Mouse (Mus musculus): ENCODE data around the gene Dscaml1. TPM values are rescaled to one million over a fixed set of nuclear protein-coding genes. Genes with fewer than 3 reads are reported as not detected.

Dscaml1 gene
- total and polyA plus RNA-seq, 2 experiments from 2014 or later: 10.5 to 47.4 TPM

DNA sequence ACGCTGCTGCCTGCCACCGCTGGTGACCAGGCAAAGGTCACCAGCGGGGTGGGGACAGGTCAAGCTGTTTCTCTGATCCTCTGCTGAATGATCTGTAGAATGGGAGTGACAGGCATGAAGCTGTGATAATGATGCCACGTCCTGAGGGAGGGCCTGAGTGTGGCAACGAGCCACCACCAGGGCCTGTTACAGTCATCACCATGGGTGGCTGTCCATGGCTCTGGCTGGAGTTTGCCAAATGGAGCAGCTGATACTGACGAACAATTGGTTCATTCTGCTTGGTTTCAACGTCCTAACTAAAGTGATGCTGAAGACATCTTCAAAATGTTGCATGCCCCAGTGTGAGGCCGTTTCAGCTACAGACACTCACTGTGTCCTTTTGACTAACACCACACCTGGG lies 8.2 kb upstream of the Dscaml1 start:
- no peak overlapping the region for H3K4me3 ChIP-seq (ENCODE audit: low read length)
- H3K27ac ChIP-seq: no peak overlapping the region
- ATAC-seq: no peak
- H3K27me3 ChIP-seq (ENCODE audit: insufficient read depth, low read length): no peaks in the 10 kb centered on the region
- no peaks in the 10 kb centered on the region for H3K36me3 ChIP-seq (ENCODE audit: insufficient read depth, low read length)
- no peaks in the 10 kb centered on the region for H3K9me3 ChIP-seq (ENCODE audit: low read length)
- H3K4me1 ChIP-seq (ENCODE audit: insufficient read depth, low read length): no peaks in the 10 kb centered on the region
- no peak for TF ChIP-seq CTCF (IDR thresholded peaks at IDR 0.05; ENCODE audit: low read depth)
- DNase-seq (ENCODE audit: low spot score): no peak
- no peak overlapping the region for H3K4me2 ChIP-seq (ENCODE audit: low read depth, low read length)
- no peak overlapping the region for H3K9ac ChIP-seq (replicated peaks; ENCODE audit: low read length)
- WGBS: 37% methylated on average over 8 of the region's 8 CpGs

DNA sequence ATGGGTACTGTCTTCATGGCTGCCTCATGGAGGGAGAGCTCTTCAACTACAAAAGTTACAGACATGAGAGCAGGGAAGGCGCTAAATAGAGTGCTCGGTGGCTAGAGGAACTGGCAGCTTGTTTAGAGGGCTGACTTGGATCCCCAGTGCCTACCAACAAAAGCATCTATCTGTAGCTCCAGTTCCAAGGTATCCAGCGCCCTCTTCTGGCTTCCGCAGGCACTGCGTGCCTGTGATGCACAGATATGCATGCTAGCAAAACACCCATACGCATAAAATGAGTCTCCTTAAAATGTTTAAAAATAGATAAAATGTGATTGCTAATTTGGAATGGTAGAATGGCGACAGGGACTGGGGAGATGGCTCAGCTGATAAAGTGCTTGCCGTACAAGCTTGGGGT lies 5.2 kb upstream of the Dscaml1 start:
- ATAC-seq (no peak), DNase-seq (ENCODE audit: low spot score) (peak; percentile 59)
- WGBS: 63% methylated on average over 8 of the region's 8 CpGs
- Histone ChIP-seq H3K4me3 (ENCODE audit: low read length) (no peak overlapping the region), H3K27me3 (ENCODE audit: insufficient read depth, low read length) (no peaks in the 10 kb centered on the region), H3K9ac (replicated peaks; ENCODE audit: low read length) (no peak overlapping the region), H3K9me3 (ENCODE audit: low read length) (no peaks in the 10 kb centered on the region), H3K4me2 (ENCODE audit: low read depth, low read length) (no peak overlapping the region), H3K27ac (no peak overlapping the region), H3K36me3 (ENCODE audit: insufficient read depth, low read length) (no peaks in the 10 kb centered on the region), H3K4me1 (ENCODE audit: insufficient read depth, low read length) (no peaks in the 10 kb centered on the region)
- TF ChIP-seq CTCF (IDR thresholded peaks at IDR 0.05; ENCODE audit: low read depth): peak; percentile 65

DNA sequence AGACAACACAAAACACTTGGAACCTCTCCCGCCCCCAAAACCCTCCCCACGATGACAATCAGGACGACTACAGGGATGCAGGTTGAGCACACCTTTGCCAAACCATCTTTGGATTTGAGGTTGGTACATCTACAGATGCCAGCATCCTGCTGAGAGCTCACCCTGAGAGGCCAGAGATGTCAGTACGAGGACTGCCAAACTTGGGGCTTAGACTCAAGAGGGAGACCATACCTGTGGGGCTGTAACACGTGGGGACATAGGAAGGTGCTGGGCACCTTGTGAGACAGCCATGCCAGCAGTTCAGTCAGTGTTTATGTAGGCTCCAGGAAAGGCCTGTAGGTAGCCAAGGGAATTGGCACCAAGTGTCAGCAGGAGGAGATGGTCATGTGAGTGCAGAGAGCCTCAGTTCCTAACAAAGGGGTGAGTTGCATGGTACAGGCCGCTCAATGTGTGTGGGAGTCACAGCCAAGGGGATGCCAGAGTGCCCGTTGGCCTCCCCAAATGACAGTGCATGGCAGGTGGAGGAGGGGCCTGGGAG lies 3.6 kb upstream of the Dscaml1 start:
- H3K9me3 ChIP-seq (ENCODE audit: low read length): no peaks in the 10 kb centered on the region
- TF ChIP-seq CTCF (IDR thresholded peaks at IDR 0.05; ENCODE audit: low read depth): no peak
- DNase-seq (ENCODE audit: low spot score): no peak

DNA sequence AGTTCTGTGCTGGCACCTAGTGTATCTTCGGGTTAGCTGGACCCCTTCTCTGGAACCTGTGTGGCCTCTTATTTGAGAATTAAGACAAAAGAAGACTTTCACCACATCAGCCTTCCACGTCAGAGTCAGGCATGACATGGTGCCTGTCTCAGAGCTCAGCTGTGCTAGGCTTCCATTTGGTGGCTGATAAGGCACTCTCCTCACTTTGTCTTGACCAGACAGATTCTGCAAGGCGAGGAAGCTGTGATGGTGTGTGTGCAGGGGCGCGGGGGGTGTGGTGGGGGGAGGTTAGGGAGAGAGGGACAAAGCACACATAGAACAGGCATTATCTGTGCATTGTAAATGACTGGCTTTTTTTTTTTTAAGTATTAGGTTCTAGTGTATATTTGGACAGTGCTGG lies 3.0 kb downstream of the Dscaml1 start:
- Histone ChIP-seq H3K4me1 (ENCODE audit: insufficient read depth, low read length) (peaks cover 18% of the 10 kb centered on the region; the same call in 1 of the 2 replicates), H3K36me3 (ENCODE audit: insufficient read depth, low read length) (no peaks in the 10 kb centered on the region), H3K27ac (no peak overlapping the region), H3K4me2 (ENCODE audit: low read depth, low read length) (peak overlapping the region; percentile 86), H3K9me3 (ENCODE audit: low read length) (no peaks in the 10 kb centered on the region), H3K9ac (replicated peaks; ENCODE audit: low read length) (no peak overlapping the region), H3K27me3 (ENCODE audit: insufficient read depth, low read length) (no peaks in the 10 kb centered on the region; the same call in 1 of the 2 replicates), H3K4me3 (ENCODE audit: low read length) (0 out of 2 replicates have a peak overlapping the region, but pooled peaks have one; percentile 63)
- TF ChIP-seq CTCF (IDR thresholded peaks at IDR 0.05; ENCODE audit: low read depth): no peak
- DNase-seq (ENCODE audit: low spot score): no peak
- no peak for ATAC-seq
- 33% methylated on average over 5 of the region's 5 CpGs for WGBS

More for the DNA sequence above, 3.6 kb upstream of the Dscaml1 start:
- H3K4me3 ChIP-seq (ENCODE audit: low read length): no peak overlapping the region
- H3K36me3 ChIP-seq (ENCODE audit: insufficient read depth, low read length): no peaks in the 10 kb centered on the region
- H3K9ac ChIP-seq (replicated peaks; ENCODE audit: low read length): no peak overlapping the region
- H3K4me1 ChIP-seq (ENCODE audit: insufficient read depth, low read length): no peaks in the 10 kb centered on the region
- H3K4me2 ChIP-seq (ENCODE audit: low read depth, low read length): no peak overlapping the region
- 70% methylated on average over 7 of the region's 7 CpGs for WGBS
- H3K27ac ChIP-seq: no peak overlapping the region
- ATAC-seq: no peak
- no peaks in the 10 kb centered on the region for H3K27me3 ChIP-seq (ENCODE audit: insufficient read depth, low read length)

- no peaks in the 10 kb centered on the region; the same call in 1 of the 2 replicates for H3K27me3 ChIP-seq (ENCODE audit: insufficient read depth, low read length)
- H3K9ac ChIP-seq (replicated peaks; ENCODE audit: low read length): peak overlapping the region; percentile 70
- TF ChIP-seq CTCF (IDR thresholded peaks at IDR 0.05; ENCODE audit: low read depth): no peak
- H3K4me2 ChIP-seq (ENCODE audit: low read depth, low read length): peak overlapping the region; percentile 86
- H3K27ac ChIP-seq: peak overlapping the region; percentile 74
- H3K36me3 ChIP-seq (ENCODE audit: insufficient read depth, low read length): no peaks in the 10 kb centered on the region
- peak; percentile 48 for ATAC-seq
- WGBS: 2% methylated on average over 53 of the region's 54 CpGs
- peak overlapping the region; percentile 63 for H3K4me3 ChIP-seq (ENCODE audit: low read length)
- peak; percentile 61 for DNase-seq (ENCODE audit: low spot score)
- H3K9me3 ChIP-seq (ENCODE audit: low read length): no peaks in the 10 kb centered on the region
- H3K4me1 ChIP-seq (ENCODE audit: insufficient read depth, low read length): peaks cover 22% of the 10 kb centered on the region; the same call in 1 of the 2 replicates
These were observed 3.7 kb downstream of the Dscaml1 start for GRCm38 (mm10) chr9:45429951-45430697.

GRCm38 (mm10) chr9:45430698-45430959 lies 4.2 kb downstream of the Dscaml1 start:
- ATAC-seq (0 out of 2 replicates have a peak, but pooled peaks have one; percentile 5), DNase-seq (ENCODE audit: low spot score) (no peak)
- H3K27ac ChIP-seq: peak overlapping the region; percentile 74; the same call in 1 of the 2 replicates
- H3K9ac ChIP-seq (replicated peaks; ENCODE audit: low read length): peak overlapping the region; percentile 70
- H3K36me3 ChIP-seq (ENCODE audit: insufficient read depth, low read length): no peaks in the 10 kb centered on the region
- WGBS: under 1% methylated on average over 15 of the region's 17 CpGs
- H3K27me3 ChIP-seq (ENCODE audit: insufficient read depth, low read length): no peaks in the 10 kb centered on the region; the same call in 1 of the 2 replicates
- H3K4me1 ChIP-seq (ENCODE audit: insufficient read depth, low read length): peaks cover 27% of the 10 kb centered on the region; the same call in 1 of the 2 replicates
- no peaks in the 10 kb centered on the region for H3K9me3 ChIP-seq (ENCODE audit: low read length)
- H3K4me3 ChIP-seq (ENCODE audit: low read length): peak overlapping the region; percentile 63
- no peak for TF ChIP-seq CTCF (IDR thresholded peaks at IDR 0.05; ENCODE audit: low read depth)
- H3K4me2 ChIP-seq (ENCODE audit: low read depth, low read length): peak overlapping the region; percentile 86

GRCm38 (mm10) chr9:45431150-45431549 lies 4.7 kb downstream of the Dscaml1 start:
- DNase-seq (ENCODE audit: low spot score): no peak
- Histone ChIP-seq H3K9me3 (ENCODE audit: low read length) (no peaks in the 10 kb centered on the region), H3K4me1 (ENCODE audit: insufficient read depth, low read length) (peaks cover 33% of the 10 kb centered on the region), H3K4me3 (ENCODE audit: low read length) (peak overlapping the region; percentile 63), H3K36me3 (ENCODE audit: insufficient read depth, low read length) (no peaks in the 10 kb centered on the region), H3K27ac (peak overlapping the region; percentile 74; the same call in 1 of the 2 replicates), H3K4me2 (ENCODE audit: low read depth, low read length) (peak overlapping the region; percentile 86), H3K27me3 (ENCODE audit: insufficient read depth, low read length) (no peaks in the 10 kb centered on the region; the same call in 1 of the 2 replicates), H3K9ac (replicated peaks; ENCODE audit: low read length) (peak overlapping the region; percentile 70)
- 3% methylated on average over 24 of the region's 26 CpGs for WGBS
- TF ChIP-seq CTCF (IDR thresholded peaks at IDR 0.05; ENCODE audit: low read depth): no peak
- peak; percentile 39 for ATAC-seq
